Mouse (Mus musculus) adrenal gland, adult 2 months (tissue): ENCODE data around the gene Kcnd3. TPM values are rescaled to one million over a fixed set of nuclear protein-coding genes. Genes with fewer than 3 reads are reported as not detected.
A peak's percentile ranks its signal among the peaks of the same experiment; 100 is the strongest.

Source experiments
- DNase-seq: peaks from one replicate; pipeline ENCODE4 v3.0.0; 2021
- polyA plus RNA-seq: library from polyadenylated mRNA; depleted of rRNA; stranded (reverse); fragments of >200 nt; gene quantifications from 2 replicates; pipeline ENCODE4 v1.2.3, GENCODE M21; 2012
- total RNA-seq, 2 experiments: library from RNA; stranded (reverse); gene quantifications; 2 replicates each; pipeline ENCODE4 v1.2.3; 2021

Kcnd3 gene
- total and polyA plus RNA-seq, 3 experiments = 2.3 to 9.5 (median 4.1) TPM

DNA sequence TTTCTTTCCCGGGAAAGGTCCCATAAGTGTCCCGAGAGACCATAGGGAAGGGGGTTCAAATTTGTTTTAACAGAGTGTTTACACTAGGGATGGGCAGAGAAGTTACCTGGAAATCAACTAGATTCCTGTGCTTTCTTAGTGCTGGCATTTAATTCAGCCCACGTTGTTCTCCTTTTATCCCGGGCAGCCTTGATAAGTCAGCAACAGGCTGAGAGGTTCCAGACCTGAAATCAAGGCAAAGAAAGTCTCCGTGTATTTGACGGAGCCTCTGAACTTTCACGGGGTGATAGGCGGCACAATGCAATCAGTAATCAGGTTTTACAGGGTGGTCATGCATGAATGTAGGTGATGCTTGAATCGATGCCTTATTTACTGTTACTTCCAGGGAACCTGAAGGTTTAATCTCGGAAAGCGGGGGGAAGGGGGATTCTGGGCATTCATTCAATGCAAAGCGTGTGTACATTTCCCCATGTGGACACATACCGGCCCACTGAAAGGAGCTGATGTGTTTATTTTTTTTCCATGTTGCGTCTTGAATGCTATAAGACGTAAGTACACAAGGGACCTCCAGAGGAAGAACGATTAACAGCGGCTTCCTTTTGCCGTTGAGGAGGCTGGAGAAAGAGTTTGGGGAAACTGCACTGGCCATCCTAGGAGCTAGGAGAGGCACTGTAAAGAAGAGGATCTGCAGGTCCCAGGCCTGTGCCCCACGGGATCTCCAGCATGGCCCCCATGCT, 1.3 kb downstream of the Kcnd3 start:
- DNase-seq = peak; percentile 4

DNA sequence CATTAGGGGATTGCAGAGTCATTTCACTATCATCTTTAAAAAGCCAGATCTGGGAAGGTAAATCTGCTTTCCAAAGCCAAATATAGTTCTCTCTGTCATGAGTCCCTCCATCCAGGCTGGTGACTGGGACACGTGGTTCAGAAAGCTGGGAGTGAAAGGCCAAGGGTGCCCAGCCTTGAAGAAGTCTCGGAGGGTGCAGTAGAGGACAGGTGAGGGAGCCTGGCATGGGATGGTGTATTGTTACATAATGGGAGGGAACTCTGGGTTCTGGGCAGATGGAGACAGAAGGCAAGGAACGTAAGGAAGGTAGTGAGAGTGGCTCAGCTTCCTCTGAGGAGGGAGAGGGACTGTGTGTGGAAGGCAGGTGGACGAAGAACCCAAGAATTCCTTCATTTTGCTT, 5.5 kb downstream of the Kcnd3 start:
- DNase-seq = no peak

DNA sequence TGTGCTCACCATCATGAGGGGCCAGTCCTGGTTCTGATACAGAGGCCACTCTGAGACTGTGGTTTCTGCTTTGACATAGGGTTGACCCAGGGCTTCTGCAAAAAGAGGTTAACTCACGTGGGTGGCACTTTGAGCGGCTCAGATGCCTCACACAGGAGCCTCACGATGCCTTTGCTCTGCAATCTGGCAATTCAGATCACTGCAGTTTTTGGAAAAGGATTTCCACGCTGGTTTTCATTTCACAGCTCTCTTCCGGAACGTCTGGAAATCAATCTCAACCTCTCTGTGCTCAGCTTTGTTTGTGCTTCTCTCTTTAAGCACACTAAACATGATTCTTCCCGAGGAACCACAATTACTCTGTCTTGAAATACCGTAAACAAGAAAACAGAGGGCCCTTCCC, 14.4 kb downstream of the Kcnd3 start:
- DNase-seq = no peak

DNA sequence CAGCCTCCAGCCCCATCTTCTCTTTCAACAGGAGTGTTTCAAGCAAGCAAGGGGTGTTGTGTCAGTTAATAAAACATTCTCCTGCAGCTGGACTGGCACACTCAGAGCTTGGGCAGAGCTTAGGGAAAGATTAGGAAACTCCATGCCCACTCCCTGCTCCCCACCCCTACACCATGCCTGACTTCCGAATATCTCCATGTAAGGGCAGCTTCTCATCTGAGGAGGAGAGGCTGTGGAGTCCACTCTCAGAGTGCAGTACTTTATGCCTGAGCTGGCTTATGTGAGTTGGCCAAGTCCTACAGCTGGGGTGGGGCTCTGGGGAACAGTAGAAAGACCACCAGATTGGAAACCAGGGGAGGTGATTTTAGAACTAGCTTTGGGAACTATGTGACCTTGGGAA, 20.4 kb downstream of the Kcnd3 start:
- DNase-seq = no peak

DNA sequence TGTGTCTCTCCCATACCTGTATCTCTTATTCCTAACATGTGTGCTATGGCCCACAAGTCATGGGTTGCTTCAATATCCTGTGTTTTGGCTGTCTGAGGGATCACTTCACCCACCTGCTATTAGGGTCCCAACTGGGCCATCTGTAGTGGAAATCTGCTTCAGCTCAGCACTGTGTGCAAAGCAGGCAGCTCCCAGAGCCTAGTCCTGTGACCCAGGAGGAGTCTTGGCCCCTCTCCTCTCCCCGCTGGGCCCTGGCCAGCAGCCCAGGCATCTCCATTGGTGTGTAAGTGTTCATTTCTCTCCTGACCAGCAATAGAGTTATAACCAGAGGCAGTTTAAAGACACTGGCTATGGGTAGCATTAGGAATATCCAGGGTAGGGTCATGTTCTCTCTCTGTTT, 24.3 kb downstream of the Kcnd3 start:
- DNase-seq = no peak

DNA sequence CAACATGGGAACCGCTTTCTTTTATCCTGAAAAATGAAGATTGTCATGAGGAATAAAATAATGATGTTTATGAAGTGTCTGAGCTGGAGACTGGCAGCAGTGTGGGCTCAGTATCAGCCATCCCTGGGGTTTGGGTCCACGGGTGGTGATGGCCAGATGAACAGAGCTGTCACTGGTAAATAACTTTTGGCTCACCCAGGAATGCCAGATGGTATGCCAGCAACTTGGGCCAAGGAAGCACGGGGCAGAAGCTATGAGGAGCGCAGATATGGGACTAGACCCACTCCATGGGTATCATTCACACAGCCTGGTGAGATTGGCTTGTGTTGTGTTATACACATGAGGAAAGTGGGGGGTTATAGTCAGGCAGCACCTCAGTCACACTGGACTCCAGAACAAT, 26.7 kb downstream of the Kcnd3 start:
- no peak for DNase-seq

DNA sequence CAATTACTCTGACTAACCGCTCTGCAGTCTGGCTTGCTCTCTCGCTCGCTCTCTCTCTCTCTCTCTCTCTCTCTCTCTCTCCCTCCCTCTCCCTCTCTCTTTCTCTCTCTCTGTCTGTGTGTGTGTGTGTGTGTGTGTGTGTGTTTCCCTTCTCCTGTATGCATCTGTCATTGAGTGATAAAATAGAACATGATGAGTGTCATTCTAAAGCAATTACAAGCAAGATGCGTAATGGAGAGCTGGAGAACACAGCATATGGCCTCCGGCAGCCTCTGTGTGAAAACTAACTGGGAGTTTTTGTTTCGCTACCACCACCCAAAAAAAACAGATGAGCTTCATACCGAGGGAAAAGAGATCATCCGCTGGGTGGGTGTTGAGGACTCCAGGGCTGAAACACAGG, 29.3 kb downstream of the Kcnd3 start:
- no peak for DNase-seq

DNA sequence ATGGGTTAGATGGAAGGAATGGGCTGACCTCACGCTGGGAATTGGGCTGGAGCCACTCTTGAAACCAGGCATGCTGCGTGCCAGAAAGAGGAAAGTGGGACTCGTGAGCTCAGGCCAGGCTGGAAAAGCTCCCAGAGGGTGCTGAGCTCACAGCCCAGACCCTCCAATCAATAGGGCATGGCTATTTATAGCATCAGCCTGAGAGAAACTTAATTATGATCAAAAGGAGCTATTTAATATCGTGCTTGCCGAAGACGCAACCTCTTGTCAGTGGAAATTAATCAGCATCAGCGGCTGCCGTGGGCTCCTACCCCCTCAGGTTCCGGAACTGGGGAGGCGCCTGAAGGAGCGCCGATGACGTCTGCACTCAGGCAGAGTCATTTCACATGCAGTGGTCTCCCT, 31.5 kb downstream of the Kcnd3 start:
- no peak for DNase-seq

DNA sequence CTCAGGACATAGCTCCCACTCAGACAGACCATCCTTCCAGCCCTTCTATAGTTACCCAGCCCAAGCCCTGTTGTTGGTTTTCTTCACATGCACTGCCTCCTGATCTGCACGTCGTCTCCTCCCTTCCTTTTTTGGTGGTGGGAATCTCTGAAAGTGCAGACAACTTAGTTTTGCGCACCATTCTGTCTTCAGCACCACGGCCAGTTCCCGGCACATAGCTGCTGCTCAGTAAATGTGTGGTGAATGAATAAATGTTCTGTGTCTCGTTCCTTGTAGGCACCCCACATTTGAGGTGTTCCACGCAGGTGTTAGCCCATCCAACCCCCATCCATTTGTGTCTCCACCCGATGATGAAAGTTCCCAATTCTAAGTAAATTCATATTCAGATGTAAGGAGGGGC, 35.0 kb downstream of the Kcnd3 start:
- no peak for DNase-seq

DNA sequence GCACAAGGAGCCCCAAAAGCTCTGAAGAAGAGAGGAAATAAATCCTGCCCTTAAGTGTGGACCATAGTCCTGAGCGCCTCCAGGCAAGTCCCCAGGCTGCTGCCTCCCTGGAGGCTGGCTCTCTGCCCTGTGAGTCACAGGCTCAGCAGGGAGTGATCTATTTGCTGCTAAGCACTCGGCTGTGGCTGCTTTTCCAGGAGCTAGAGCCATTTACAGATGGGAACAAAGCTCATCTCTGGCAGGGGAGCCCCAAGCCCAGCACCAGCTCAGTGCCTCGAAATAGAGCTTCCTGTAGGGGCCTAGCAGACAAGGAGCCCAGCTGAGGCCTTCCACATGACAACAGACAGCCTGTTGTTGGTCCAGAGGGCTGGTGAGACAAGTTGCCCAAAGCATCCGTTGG, 37.5 kb downstream of the Kcnd3 start:
- peak; percentile 66 for DNase-seq

DNA sequence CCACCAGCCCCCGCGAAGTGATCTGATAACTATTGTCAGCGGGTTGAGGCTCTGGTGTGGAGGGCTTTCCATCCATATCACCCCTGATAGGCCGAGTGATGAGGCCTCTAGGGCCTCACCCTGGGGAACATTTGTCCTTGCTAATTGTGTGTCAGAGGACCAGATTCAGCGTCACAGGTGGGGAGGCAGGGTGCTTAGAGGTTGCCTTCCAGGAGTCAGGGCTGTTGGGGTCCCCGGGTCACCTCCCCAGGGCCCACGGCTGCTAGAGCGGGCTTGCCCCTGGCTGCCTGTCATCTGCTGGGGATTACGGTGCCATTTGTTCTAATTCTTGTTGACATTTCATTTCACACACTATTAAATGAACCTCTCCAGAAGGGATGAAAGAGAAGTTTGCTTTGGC, 42.8 kb downstream of the Kcnd3 start:
- DNase-seq = no peak

DNA sequence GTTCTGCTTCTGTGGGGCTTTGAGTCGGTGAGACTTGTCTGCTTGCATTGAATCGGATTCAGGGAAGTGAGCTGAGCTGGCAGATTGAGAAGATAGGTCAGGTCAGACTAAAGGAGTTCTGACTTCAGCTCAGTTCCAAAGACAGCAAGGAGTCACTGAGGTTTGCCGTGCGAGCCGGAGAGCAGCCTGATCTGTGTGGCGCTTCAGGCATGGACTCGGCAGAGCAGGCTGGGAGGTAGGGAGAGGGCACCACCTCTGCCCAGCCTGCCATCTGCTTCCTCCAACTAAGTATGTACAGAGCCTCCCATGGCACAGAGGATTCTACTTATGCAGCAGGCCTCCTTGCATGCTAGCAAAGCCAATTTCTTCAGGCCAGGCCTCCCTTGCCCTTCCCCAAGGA, 44.1 kb downstream of the Kcnd3 start:
- DNase-seq = no peak

DNA sequence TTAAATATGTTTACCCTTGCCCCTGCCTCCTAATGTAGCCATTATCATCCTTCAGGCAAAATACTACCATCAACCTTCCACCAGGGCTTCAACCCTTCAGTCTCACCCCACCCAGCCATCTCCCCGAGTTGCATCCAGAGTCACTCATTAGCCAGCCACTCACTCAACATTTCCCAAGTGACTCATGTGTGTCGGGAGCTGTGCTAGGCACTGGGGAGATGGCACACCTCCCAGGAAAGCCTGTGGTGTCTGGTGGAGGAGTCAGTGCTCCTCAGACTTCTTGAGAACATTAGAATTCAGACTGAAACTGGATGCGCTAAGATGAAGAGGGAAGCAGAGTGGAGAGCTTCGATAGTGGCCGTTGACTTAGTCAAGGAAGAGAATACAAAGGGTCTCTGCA, 44.8 kb downstream of the Kcnd3 start:
- no peak for DNase-seq

DNA sequence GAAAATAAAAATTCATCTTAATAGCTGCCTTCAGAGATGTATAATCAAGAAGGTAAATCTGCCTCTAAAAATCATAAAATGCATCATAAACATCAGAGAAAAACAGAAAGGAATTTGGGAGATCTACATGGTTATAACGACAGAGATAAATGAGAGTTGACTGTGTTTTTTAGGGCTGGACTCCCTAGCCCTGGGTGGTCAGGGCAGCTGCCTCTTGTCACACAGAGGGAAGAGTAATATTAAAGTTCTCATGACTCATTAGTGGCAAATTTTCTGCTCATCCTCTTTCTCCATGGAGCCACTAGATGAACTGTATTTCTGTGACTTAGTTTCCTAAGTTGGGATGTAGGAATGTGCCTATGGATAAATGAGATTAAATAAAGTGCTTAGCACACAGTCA, 48.9 kb downstream of the Kcnd3 start:
- DNase-seq = no peak

DNA sequence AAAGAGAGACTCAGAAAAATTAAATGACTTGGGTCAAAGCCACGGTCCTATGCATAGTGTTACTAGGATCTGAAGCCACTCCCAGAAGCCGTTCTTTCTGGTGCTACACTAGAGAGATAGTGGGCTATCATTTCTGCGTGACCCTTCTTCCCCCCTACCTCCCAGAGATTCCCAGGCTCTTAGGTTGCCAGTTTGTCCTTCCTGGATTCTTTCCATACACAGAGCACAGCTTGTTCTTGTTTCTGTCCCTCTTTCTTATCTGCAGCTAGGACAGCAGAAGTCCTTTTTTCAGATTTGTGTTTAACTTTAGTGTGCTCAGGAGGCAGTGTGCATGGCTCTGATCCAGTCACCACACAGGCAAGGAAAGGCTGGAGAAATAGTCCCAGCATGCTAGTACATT, 52.1 kb downstream of the Kcnd3 start:
- DNase-seq = no peak

DNA sequence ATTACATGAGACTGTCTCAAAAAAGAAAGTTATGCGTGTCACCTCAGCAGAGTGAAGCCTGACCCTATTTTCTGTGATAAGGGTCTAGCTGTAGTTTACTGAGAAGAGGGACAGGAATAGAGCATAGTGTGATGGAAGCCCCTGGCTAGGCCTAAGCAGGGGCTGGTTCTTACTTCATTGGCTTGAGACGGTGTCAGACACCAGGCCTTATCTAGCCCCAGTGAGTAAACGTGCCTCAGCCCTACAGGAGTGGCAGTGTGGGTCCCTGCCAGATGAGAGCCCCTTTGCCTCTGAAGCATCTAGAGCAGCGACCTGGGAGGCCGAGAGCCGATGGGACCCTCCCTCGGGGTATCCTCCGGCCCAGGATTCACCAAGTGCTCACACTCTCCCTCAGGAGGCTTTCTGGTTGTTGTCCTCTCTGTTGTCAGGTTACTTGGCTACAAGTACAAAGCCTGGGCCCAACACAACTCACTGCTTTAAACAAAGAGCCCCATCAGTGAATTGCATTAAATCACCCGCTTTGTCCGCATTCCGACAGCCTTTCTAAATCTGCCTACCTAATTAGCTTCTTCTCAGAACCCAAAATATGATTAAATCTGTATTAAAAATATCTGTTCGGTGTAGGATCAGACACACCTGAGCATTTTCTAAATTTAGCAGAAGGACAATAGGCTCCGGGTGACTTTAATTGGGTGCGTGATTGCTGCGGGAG, 53.2 kb downstream of the Kcnd3 start:
- no peak for DNase-seq

DNA sequence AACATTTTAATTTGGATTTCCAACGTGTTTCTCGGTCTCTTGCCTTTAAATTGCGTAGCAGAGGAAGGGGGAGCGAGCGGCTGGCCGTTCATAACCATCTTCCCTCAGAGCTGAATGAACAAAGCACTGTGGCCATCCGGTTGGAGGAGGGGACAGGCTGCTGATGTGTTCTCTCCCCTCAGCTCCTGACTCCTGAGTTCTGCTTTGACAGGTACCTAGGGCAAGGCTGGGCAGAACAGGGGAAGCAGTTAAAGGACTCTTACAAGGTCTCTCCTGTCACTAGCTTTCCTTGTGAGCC, 53.7 kb downstream of the Kcnd3 start:
- no peak for DNase-seq

DNA sequence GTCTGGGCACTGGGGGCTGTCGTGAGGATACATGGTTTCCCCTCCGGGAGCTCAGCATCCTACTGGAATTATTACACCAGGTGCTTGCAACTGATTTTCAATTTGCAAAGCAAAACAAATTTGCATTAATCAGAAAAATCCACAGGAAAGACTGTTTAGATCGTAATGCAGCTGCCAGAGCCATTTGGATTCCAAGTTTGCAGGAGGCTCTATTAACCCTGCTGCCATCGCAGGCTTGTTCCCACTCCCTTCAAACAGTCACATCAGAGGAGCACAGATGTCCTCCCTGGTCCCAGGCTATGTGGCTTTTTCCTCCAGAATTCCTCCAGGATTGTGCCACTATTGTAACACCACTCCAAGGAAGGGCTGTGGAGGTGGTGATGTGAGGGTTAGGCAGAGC, 54.5 kb downstream of the Kcnd3 start:
- DNase-seq = no peak

DNA sequence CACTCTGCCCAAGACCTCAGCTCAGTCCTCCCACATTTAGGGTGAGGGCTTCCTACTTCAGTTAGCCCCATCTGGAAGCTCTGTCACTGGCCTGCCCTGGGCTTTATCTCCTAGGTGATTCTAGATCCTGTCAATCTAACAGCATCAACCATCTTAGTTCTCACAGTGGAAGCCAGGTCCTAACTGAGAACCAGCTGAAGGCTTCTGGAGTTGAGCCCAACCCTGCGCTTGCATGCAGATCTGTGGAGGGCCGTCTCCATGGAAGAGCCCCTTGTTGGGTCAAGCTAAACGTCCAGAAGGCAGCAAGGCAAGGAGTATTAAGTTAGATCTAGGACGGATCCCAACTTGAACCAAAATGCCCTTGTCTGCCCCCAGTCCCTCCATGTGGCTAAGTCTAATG, 57.2 kb downstream of the Kcnd3 start:
- DNase-seq = no peak

DNA sequence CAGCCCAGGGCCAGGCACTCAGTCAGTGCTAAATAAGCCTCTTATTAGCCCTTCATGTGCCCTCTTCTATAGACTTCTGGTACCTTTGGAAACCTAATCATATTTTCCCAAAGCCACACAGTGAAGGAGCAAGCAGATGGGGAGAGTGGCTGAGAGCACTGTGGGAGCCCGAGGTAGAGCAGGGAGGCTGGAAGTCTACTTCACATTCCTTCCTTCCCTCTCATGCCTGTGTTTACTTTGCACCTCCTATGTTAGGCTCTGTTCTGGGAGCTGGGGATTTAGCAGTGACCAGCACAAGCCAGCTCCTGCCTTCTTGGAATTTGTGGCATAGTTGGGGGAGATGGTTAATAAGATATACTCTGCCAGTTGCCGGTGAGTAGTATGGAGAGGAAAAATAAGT, 59.7 kb downstream of the Kcnd3 start:
- no peak for DNase-seq

DNA sequence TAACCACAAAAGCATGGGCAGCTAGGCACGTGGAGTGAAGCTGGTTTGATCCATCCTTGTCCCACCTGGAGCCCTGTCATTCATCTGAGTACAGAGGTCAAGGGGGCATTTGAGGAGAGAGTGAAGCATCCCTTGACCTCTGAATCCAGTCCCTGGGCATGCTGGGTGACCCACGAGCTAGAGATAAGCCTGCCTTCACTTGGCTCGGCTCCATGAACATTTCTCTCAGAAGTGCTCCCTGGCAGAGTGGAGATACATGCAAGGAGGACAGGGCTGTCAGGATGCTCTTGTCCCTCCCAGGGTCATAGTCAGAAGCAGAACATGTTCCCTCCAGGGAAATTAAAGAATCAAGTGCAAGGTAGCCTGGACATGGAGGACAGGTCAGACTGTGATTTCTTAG, 62.1 kb downstream of the Kcnd3 start:
- no peak for DNase-seq

DNA sequence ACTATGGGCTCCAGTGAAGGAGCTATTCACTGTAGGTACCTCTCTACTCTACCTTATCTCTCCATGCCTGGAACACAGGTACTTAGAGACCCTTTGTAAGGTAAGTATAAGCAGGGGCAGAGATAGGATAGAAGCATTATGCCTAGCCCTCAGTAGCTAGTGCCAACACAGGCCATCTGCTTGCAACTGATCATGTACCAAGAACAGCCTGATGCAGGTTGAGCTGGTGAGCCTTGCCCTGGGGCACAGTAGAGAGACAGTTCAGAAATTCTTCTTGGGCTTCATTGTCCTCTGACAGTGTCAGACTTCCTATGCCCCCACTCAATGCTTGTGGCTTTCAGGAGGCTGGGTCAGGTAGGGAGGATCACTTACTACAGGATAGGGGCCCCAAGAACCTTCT, 62.9 kb downstream of the Kcnd3 start:
- DNase-seq = no peak

DNA sequence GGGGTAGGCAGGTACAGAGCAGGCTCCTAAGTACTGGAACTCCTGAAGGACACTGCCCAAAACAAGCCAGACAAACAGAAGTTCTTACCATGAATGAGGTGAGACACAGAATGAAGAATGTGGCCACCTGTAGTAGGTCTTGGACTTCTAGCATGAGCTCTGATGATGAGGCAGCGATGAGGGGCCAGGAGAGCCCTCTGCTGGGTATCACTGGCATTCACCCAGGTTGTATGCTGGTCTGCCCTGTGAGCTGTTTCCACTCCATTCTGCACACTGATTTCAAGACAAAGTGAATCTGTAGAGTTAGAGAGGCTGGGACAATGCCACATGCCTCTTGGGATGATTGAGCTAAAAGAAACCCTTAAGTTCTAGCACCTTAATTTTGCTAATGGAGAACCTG, 63.5 kb downstream of the Kcnd3 start:
- no peak for DNase-seq

DNA sequence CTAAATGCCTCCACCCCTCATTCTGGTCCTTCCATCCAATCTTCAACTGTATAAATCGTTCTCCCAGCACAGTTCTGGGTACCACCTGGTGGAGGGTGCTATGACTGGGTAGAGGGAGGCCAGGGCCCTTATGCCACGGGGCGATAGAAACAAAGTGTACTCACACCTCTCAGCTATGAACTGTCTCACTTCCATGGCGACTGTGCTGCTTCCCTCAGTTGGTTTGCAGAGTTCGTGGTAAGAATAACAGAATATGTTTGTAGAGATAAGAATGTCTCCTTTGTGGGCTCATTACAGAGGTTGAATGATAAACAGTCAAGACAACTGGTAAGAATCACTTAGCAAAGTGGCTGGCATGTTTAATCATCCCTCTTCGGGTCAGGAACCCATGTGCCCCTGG, 68.3 kb downstream of the Kcnd3 start:
- DNase-seq = no peak
